Mouse (Mus musculus) layer of hippocampus, adult 18-20 months (tissue): ENCODE results near the gene Lgr4. TPM values are rescaled to one million over a fixed set of nuclear protein-coding genes. Genes with fewer than 3 reads are reported as not detected.

Experiments
- DNase-seq, 2 experiments: peaks; one replicate each; pipeline ENCODE4 v3.0.0; 2022; ENCODE audit warnings: low spot score in 2 of 2
- total RNA-seq, 2 experiments: library from RNA; stranded (reverse); gene quantifications; 2 replicates each; pipeline ENCODE4 v1.2.3; 2021

Gene Lgr4
- total RNA-seq, 2 experiments from 2014 or later: 27.9 to 31.8 TPM

DNA sequence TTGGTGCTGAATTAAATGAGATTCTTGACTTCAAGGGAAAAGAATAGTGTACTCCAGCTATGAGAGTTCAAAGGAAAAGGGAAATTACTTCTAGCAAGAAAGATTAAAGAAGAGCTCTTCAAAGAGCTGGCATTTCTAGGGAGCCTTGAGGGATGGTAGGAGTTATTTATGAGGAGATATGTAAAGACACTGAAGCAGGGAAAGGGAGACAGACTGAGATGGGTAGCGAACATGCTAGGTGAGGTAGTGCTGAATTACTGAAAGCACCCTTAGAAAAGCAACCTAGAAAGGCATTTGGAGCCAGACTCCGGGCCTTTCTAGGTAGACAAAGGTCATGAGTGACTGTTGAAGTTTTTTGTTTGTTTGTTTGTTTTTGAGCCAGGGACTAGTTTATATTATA is 58.7 kb downstream of the Lgr4 start:
- DNase-seq: no peak

DNA sequence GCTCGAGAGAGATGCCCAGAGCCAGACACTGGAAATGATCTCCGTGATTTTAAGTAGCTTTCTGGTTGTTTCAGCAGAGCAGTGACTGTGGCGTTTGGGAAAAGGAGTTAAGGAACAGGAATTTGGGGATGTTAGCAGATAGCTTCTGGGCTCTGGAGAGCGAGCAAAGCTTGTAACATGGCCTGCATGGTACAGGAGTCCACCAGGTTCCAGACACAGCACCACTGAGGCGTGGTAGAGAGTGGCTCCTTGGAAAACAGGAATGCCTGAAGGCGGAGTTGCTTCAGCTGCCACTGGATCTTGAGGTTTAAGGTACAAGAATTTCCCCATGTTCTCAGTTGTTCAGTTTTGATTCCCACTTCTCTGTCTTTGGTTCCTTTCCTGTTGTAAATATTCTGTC is 59.9 kb downstream of the Lgr4 start:
- DNase-seq: no peak

DNA sequence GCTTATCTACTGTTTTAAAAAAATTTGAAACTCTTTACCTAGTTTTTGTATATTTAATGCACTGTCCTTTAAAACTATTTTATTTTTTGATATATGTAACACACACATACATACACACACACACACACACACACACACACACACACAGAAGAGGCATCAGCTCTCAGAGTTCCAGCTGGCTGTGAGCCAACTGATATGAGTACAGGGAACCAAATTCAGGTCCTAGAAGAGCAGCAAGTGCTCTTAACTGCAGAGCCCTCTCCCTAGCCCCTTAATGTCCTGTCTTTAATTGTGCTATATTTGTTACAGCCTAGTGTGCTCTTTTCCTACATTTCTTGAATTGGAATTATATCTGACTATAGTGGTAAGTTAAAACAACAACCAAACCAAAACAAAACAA is 61.8 kb downstream of the Lgr4 start:
- no peak for DNase-seq

DNA sequence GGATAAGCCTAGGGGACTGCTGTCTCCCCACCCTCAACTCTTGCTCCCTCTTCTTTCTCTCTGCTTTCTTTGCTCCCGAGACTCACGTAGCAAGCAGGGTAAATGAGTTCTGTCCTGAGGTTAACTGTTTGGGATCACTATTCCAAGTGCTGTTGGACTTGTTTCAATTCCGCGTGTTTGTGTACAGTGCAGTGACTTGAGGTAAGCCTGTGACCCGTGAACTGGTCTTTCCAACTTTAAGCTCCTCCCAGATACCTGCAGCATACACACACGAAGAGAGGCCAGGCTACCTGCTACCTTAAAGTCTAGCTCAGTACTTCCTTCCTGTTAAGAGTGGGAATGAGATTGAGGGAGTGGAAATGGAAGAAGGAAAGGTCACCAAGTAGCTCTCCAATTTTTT is 66.0 kb downstream of the Lgr4 start:
- no peak for DNase-seq

DNA sequence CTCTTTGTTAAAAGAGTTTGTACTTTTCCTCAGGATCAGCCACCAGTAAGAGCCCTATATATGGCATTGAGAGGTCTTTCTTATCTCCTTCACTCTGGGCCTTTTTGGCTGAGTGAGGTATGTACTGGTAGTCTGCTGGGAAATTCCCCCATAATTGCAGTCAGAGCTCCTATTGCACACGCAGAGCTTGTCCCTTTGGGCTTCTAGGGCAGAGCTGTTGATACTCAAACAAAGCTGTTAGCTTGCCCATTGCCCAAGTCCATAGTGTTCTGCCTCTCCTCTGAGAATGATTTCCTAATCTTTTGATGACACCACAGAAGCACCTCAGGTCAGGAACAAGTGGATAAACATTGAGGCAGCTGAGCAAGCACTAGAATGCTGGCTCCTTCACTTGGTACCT is 67.5 kb downstream of the Lgr4 start:
- no peak for DNase-seq

DNA sequence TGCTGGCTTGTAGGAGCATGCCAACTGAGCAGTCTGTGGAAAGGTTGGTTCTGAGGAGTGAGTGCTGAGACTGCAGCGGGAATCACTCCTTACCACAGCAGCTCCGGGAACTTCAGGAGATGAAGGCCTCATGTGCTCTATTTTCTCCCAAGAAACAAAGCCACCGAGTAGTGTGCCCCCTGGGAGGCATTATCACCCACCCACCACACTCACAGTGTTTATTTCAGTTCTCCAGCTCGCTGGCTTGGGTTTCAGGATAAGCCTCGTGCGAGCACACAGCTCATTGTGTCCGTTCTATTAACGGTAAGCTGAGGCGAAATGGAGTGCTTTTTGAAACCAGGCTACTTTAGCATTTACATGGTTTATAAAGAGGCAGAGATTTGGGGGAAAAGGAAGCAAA is 68.1 kb downstream of the Lgr4 start:
- no peak for DNase-seq

DNA sequence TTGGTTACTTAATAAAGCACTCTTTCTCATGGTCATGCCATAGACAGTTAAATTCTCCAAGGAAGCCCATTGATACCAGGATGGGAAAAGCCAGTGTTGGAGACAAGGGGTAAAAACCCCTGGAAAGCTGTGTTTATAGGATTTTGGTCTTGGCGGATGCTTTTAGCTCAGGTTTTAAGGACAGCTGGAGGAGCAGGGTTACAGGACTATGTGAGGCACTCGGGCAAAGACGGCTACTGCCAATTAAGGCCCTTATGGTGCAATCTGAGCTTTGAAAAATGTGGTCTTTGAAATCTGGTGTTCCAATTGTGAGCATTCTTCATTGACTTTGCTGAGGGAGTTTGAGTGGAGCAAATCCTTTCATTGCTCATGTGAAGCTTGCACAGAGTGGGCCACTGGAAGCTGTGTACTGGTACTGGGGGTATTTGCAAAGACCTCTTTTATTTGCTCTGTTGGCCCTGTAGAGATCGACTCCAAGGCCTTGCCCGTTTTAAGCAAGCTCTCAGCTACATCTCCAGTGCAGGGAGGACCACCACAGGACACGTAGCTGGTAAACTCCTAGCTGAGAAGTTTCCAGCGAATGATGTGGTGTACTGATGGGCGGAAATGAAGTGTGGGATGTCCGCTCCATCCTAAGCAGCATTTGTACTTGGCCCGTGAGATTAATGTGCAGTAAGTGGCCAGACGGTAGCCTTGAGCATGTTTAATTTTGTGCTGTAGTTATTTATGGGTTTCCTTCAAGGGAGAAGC is 68.8 kb downstream of the Lgr4 start:
- no peak for DNase-seq

DNA sequence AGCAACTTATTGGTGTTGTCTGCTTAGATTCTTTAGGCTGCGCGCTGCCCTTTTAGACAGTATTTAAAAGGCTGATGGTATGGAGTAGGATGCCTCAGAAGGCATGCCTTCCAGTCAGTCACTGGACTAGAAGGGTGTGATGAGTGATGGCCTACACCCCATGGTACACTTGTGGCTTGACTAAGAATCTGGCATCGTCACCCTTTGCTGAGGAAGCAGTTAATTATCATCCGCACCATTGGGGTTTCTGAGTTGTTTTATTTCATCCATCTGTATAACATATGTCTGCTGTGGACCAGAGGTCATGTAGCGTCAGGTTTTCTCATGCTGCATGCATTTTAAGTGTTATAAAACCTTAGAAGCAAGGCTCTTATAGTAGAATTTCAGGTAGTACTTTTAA is 70.5 kb downstream of the Lgr4 start:
- no peak for DNase-seq

DNA sequence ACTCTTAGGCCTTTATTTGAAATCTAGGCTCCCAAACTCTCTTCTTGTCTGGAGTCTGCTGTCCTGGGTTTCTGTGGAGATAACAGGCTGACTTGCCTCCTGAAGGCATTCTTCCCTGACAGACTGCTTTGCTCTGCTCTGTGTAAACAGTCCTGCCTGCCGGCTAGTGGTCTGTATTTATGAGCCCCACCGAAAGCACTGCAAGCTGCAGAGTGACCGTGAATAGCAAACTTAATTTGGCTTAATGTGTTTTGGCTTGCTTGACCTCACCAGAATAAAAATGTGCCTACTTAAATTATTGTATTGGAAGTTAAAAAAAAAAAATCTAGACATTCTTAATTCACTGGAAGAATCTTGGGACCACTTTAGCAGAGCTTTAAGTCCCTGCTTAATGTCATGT is 71.7 kb downstream of the Lgr4 start:
- DNase-seq: no peak

DNA sequence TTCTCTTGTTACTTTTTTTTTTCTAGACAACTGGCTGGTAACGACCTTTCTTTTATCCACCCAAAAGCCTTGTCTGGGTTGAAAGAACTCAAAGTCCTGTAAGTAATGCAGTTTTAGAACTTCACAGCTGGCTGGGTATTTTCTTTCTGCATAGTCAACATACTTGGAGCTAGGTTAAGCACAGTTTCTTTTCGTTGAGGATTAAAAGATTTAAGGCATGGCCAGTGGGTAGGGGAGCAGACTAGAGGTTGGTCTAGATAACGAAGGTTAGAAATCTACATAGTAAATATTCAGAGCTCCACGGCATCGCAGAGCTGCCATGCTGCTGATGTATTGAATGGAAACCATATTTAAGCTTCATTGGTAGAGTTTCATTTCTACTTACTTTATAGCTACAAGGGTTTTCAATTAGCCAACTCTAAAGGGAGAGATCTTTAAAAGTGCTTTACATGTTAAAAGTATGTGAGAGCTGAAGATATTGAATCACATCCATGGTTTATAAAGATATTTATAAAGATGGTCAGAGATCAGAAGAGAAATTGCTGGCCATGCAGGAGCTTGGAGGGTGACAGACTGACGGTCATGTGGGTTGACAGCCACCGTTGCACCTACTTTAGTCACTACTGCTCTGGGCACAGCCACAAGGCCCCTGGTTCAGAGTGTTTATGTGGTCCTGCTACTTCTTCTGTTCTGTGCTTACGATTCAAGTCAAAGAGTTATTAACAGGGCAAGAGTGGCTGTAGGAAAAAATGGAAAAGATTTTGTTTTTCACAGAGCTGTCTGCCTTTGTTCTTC is 72.4 kb downstream of the Lgr4 start:
- DNase-seq: no peak

DNA sequence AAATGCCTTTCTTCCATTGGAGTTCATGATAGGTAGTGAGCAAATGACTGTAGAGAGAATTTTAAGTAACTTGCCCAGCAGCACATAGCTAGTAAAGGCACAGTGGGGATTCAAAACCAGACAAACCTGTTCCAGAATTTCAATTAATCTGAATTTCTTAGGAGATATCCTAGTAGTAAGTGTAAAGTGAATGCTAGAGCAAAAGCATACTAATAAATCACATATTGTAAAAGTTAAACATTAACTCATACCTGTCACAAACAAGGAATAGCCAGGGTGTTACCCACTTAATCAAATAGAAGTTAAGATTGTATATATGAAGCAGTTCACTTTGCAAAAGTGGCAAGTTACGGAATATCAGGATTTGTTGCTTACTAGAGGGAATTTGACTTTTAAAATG is 74.3 kb downstream of the Lgr4 start:
- no peak for DNase-seq

DNA sequence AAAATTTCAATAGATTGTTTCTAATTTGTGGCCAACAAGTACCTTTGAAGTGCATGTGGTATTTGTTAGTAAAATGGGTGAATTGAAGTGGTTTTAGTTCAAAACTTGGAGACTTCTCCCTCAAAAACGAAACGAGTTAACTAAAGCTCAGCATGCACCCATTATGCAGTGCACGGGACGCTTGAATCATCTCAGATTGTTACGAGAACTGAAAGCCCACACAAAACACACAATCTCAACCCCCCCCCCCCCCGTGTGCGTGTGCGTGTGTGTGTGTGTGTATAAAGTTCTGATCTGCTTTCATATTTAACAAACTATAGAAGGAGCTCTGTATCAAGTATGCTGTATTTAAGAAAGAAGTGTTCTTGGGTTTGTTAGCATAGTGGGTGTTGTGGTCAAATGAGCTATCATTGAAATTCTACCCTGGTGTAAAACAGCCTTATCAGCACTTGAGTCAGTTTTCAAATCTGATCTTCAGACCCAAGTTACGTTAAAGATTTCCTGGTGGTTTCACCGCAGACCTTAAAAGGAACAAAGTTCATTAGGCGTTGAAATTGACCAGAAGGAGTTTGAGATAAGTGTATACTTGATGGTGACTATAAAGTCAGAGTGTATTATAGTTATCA is 75.1 kb downstream of the Lgr4 start:
- DNase-seq: no peak

DNA sequence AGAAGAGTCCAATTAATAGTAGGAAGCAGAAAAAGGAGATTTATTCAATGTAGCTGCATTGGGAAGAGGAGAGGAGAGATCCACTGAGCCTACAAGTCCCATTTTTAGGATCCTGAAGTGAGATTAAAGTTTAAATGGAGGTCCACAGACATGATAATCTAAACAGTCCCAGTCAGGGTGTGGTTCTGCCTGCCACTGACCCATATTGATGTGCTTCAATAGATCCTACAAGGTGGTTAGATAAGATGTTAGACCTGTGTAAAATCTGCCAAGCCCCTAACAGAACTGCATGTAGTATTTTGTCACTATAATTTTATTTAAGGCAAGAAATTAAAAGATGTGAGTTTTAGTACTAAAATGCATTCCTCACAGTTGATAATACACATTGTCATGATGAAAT is 76.0 kb downstream of the Lgr4 start:
- no peak for DNase-seq

DNA sequence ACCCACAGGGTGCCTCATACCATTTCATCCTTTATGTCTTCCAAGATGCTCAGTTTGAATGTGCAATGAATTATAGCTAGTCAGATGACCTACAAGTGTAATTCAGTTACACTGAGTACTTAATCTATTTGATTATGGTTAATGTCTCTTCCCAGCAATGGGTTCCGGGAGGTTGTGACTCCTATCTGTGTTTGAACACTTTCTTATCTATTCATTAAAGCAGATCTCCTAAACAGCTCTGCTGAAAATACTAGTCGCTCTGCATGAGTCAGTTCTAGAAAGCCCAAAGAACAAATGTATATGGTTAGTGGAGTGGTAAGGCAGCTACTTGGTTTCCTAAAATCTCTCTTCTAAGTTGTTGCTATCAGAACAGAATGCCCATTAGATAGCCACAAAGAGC is 77.6 kb downstream of the Lgr4 start:
- DNase-seq: no peak

DNA sequence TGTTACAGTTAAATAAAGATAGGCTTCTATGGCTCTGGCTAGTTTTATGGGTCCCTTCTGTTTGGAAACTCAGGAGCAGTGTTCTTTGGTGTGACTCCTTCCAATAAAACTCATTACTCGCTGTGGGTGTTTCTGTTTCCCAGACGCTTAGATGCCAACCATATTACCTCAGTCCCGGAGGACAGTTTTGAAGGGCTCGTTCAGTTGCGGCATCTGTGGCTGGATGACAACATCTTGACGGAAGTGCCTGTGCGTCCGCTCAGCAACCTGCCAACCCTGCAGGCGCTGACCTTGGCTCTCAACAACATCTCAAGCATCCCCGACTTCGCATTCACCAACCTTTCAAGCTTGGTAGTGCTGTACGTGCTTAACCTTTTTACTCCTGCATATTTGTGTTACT is 79.0 kb downstream of the Lgr4 start:
- no peak for DNase-seq

DNA sequence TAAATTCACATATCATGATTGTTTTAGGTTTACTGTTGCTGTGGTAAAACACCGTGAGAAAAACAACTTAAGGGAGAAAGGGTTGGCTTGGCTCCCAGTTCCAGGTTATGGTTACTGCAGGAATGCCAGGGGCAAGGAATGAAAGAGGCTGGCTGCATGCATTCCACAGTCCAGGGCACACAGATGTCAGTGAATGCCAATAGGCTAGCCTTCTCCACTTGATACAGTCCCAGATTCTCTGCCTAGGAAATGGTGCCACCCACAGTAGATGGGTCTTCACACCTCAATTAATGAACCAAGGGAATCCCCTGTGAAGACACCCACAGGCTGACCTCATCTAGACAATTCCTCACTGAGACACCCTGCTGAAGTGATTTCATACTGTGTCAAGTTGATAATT is 87.2 kb downstream of the Lgr4 start:
- DNase-seq: no peak

DNA sequence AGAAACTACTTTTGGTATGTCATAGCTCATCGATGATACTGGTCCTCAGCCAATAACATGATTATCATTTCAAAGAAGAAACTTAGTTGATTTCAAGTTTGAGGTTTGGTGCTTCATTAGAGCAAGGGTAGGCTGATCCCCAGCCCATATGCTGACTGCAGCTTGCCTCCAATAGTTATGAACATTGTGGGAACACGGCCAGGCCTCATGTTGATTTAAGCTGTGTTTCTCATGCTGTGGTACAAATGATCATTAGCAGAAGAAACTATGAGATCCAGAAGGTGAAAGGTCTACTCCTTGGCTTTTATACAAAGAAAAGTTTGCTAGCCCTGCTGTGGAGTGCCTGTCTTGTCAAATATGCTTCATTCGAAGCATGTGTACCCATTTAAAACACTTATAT is 87.7 kb downstream of the Lgr4 start:
- peak; percentile 44 to 84 for DNase-seq

DNA sequence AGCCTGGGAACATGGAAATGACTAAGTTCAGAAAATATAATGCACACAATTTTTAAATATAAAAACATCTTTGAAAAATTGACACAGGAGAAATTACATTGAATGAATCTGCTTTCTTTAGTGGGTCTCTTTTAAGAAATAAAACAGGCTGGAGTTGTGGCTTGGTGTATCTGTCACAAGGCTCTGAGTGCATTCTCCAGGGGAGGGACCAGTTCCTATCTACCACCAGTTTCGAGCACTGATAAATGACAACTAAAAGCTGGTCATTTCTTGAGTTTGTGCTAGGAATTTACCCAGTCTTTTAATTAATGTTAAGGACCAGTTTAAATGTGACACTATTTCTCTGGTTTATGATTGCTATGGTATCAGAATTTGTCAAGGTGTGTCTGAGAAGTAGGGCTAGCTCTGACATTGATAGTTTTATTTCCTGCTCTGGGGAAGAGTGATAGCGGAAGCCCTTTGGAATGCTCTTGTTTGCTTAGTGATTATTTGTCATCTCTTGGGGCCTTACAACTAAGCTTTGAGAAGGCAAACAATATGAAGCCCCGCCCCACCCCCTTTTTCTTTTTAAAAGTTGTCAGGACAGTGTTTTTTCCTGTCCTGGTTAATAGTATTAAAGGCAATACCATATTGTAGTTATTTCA is 88.3 kb downstream of the Lgr4 start:
- DNase-seq: no peak

DNA sequence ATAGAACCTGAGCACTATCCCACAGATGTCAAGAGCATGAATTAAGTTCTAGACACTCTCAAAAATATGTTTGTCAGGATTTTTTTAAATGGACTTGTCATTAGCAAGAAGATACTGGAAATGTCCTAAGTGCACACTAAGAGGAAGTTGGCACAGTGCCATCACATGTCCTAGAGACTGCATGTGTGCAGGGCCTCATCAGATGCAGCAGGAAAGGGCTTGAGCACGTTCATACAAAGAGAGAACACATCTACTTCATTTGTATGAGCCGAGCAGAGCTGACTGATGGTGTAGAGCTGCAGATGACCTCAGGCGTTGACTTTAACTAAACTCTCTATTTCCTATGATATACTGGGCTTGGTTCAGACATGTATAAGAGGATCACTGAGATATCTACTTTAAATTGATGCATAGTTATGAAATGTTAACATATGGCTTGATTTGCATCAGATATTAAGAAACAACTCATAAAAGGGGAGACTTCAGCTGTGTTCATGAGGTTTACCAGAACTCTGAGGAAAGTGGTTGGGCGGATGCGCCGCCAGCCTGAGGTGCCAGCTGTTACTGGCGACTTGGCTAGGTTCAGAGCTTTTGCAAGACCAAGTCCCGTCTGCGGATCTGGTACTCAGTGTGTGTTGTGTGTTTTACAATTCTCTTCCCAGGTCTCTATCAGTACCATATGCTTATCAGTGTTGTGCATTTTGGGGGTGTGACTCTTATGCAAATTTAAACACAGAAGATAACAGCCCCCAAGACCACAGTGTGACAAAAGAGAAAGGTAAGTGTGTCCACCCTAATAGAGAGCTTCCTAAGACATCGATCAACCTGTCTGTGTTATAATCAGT is 90.2 kb downstream of the Lgr4 start:
- no peak for DNase-seq

DNA sequence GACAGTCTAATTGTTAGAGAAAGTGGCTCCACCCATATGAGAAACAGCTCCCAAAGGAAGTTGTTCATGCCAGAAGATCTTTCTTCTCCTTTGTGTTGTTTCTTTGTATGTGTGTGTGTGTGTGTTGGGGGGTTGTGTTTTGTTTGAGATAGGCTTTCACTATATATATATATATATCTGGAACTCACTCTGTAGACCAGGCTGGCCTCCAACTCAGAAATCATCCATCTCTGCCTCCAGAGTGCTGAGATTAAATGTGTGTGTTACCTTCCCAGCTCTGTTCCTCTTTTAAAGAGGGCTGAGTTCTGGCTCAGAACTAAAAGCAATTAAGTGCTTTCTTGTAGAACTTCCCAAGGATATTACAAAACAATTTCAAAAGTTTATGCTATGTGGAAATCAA is 92.0 kb downstream of the Lgr4 start:
- DNase-seq: no peak

DNA sequence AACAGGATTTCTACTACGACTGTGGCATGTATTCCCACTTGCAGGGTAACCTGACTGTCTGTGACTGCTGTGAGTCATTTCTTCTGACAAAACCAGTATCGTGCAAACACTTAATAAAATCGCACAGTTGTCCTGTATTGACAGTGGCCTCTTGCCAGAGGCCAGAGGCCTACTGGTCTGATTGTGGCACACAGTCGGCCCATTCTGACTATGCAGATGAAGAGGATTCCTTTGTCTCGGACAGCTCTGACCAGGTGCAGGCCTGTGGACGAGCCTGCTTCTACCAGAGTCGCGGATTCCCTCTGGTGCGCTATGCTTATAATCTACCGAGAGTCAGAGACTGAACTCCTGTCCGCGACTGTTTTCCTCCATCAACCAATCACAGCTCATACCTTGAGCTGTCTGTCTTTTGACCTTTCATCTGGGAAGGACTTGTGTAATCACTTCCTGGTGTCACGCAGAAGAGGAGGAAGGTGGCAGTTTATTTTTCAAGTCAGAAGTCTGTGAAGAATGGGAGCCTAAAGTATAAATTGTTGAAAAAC is 94.8 kb downstream of the Lgr4 start:
- DNase-seq: no peak
